Mouse (Mus musculus) lung, embryonic 14.5 days (tissue): Measurements from ENCODE around the gene Thrap3. TPM values are rescaled to one million over a fixed set of nuclear protein-coding genes. Genes with fewer than 3 reads are reported as not detected.

Experiments
- ATAC-seq: fragments of 200-750 bp; cut with Nextera tagmentation; 2 replicates; pipeline ENCODE4 v1.8.0; 2017; ENCODE audit warnings: mild to moderate bottlenecking, moderate TSS enrichment, moderate library complexity; ENCODE audit not compliant: insufficient read depth
- DNase-seq: peaks from one replicate; pipeline ENCODE4 v3.0.0-alpha.2; 2015
- H3K27ac ChIP-seq: fragments of 300-500 bp; sonication (generic); 2 replicates; pipeline ENCODE4 v1.5.1; 2014; ENCODE audit warnings: low read depth, mild to moderate bottlenecking, moderate library complexity
- H3K27me3 ChIP-seq: fragments of 300-500 bp; sonication (generic); 2 replicates; pipeline ENCODE4 v1.6.1; 2014; ENCODE audit warnings: low read length, control low read depth; ENCODE audit not compliant: insufficient read depth
- H3K36me3 ChIP-seq: fragments of 300-500 bp; sonication (generic); 2 replicates; pipeline ENCODE4 v1.6.1; 2014; ENCODE audit warnings: control low read depth; ENCODE audit not compliant: insufficient read depth
- H3K4me1 ChIP-seq: fragments of 300-500 bp; sonication (generic); 2 replicates; pipeline ENCODE4 v1.6.1; 2014; ENCODE audit warnings: antibody characterized with exemption, control low read depth; ENCODE audit not compliant: insufficient read depth
- H3K4me2 ChIP-seq: fragments of 300-500 bp; sonication (generic); 2 replicates; pipeline ENCODE4 v1.6.1; 2014; ENCODE audit warnings: mild to moderate bottlenecking
- H3K4me3 ChIP-seq: fragments of 300-500 bp; sonication (generic); 2 replicates; pipeline ENCODE4 v1.5.1; 2014; ENCODE audit warnings: low read depth, low read length
- H3K9ac ChIP-seq: fragments of 300-500 bp; sonication (generic); 2 replicates; pipeline ENCODE4 v1.6.1; 2014
- H3K9me3 ChIP-seq: fragments of 300-500 bp; sonication (generic); 2 replicates; pipeline ENCODE4 v1.6.1; 2016; ENCODE audit warnings: low read depth, low read length, control low read depth
- CTCF ChIP-seq: IDR thresholded peaks from 2 replicates; pipeline ENCODE4 v1.5.1; 2016; ENCODE audit warnings: antibody characterized with exemption, low read depth
- WGBS: fragments of 180-500 bp; shearing (Covaris S2); extraction: QIAGEN DNeasy Blood & Tissue Kit; methylation state at CpG from one replicate; pipeline ENCODE4 v1.1.7; 2014; 5-methylcytosine and 5-hydroxymethylcytosine counted together
- polyA plus RNA-seq: library from polyadenylated mRNA; unstranded; fragments of >200 nt; fragmentation: Nextera tagmentation; extraction: Ambion mirVana; gene quantifications from 2 replicates; pipeline ENCODE4 v1.2.1, GENCODE M21; 2014

Gene Thrap3
- polyA plus RNA-seq, 1 experiment from 2014 or later = 262 TPM

DNA sequence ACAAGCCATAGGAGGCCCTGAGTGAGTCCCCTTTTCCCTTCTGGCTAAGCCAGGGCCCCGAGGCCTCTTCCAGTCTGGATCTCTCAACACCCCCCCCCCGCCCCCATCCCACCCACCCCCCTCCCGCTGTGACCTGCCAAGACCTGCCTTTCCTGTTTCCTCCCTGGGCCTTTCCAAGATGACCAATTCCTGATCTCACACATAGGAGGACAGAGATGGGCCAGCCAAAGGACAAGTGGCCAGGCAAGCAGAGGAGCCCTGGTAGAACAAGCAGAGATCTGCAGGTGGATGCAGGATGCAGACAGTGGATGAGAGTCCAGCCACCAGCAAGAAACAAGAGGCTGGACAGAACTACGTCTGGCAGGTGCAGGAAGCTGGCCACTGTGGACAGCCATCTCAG is 57.2 kb downstream of the Thrap3 start:
- Histone ChIP-seq H3K4me2 (no peak overlapping the region), H3K9ac (no peak overlapping the region), H3K27me3 (no peaks in the 10 kb centered on the region), H3K36me3 (peaks cover 13% of the 10 kb centered on the region), H3K27ac (no peak overlapping the region), H3K9me3 (no peaks in the 10 kb centered on the region), H3K4me1 (peaks cover 6% of the 10 kb centered on the region), H3K4me3 (no peak overlapping the region)
- TF ChIP-seq CTCF = no peak
- DNase-seq = no peak
- 17% methylated on average over 4 of the region's 4 CpGs for whole genome bisulfite sequencing
- no peak for ATAC-seq

DNA sequence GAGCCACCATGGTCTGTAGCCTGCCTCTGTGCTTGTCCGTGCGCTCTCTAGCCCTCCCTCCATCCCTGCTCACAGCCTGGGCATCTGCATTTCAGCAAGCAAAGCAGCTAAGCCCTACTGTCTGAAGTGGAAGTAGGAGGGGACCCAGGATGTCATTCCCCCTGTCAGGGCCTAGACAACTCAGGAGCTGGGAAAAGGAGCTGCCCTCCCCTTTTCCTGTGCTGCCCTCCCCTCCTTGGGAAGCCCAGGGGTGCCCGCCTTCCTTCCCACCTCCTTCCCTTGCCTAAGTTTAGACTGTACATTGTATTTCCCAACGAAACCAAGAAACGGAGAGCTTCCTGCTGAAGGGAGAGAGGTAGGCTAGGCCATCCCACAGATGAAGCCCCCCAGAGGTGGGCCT is 61.5 kb downstream of the Thrap3 start:
- Histone ChIP-seq H3K36me3 (peaks cover 49% of the 10 kb centered on the region), H3K4me3 (no peak overlapping the region), H3K4me2 (no peak overlapping the region), H3K4me1 (no peaks in the 10 kb centered on the region), H3K27me3 (no peaks in the 10 kb centered on the region), H3K9ac (no peak overlapping the region; the same call in 1 of the 2 replicates), H3K27ac (no peak overlapping the region; the same call in 1 of the 2 replicates), H3K9me3 (no peaks in the 10 kb centered on the region)
- ATAC-seq (no peak), DNase-seq (no peak)
- no peak for TF ChIP-seq CTCF
- whole genome bisulfite sequencing = 76% methylated on average over 5 of the region's 5 CpGs

DNA sequence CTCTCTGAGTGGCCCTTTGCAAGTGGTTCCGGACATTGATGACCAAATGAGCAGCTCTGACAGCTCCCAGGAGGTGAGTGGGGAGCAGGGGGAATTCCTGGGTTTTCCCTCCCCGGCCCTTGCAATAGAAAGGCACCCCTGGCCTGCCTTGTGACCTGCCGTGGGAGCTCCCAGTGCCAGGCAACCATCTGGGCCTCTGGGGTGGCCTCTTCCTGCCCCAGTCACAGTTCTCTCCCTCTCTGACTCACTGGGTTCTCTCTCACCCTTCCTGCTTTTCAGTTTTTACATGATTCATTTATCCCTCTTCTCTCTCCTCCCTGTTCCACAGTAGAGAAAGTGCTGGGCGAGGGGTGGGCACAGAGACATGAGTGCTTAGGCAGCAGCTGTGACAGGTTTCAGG is 64.8 kb downstream of the Thrap3 start:
- Histone ChIP-seq H3K4me3 (no peak overlapping the region), H3K36me3 (peaks cover 68% of the 10 kb centered on the region), H3K27me3 (no peaks in the 10 kb centered on the region), H3K4me1 (peaks cover 8% of the 10 kb centered on the region), H3K9ac (no peak overlapping the region), H3K4me2 (no peak overlapping the region), H3K9me3 (no peaks in the 10 kb centered on the region), H3K27ac (no peak overlapping the region)
- DNase-seq (no peak), ATAC-seq (no peak)
- WGBS = 83% methylated on average over 4 of the region's 4 CpGs
- TF ChIP-seq CTCF = no peak

DNA sequence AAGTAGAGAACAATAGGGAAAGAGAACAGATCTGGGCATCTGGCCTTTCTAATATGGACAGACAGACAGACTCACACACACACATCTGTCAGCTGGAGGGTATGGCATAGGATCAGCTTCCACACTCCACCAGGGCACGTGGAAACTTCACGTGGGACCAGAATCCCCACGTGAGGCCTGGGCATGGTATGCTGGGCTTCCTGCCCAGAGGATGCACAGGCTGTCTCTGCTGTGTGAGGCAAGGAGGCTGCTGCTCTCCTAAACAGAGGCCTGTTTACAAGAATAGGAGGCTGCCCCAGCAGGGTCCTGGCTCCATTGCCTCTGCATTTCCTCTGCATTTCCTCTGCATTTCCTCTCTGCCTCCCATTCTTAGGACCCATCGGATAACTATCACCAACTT is 67.9 kb downstream of the Thrap3 start:
- Histone ChIP-seq H3K4me1 (peaks cover 39% of the 10 kb centered on the region), H3K27me3 (no peaks in the 10 kb centered on the region), H3K27ac (peak overlapping the region; percentile 16; the same call in 1 of the 2 replicates), H3K4me2 (no peak overlapping the region), H3K9ac (no peak overlapping the region; the same call in 1 of the 2 replicates), H3K9me3 (no peaks in the 10 kb centered on the region), H3K4me3 (no peak overlapping the region), H3K36me3 (peaks cover 57% of the 10 kb centered on the region)
- 67% methylated on average over 4 of the region's 4 CpGs for WGBS
- no peak for TF ChIP-seq CTCF
- no peak for DNase-seq
- no peak for ATAC-seq

DNA sequence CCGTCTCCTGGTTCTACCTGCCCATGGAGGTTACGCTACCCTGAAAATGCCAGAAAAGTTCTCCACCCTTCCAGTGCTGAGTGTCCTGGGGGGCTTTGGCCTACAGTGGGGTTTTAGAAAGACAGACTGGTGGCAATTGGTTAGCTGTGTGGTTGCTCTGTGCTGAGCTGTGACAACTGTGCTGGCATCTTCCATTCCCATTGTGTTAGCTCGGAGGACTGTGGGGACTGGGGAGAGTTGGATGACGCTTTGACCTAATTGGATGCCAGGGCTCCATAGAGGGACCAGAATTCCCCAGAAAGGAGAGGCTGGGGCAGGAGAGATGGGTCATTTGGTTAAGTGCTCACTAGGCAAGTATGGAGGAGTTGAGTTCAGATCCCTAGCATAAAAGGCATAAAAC is 68.3 kb downstream of the Thrap3 start:
- peaks cover 57% of the 10 kb centered on the region for H3K36me3 ChIP-seq
- no peak overlapping the region for H3K9ac ChIP-seq
- H3K27ac ChIP-seq = peak overlapping the region; percentile 16; the same call in 1 of the 2 replicates
- TF ChIP-seq CTCF = no peak
- ATAC-seq (no peak), DNase-seq (no peak)
- H3K9me3 ChIP-seq = no peaks in the 10 kb centered on the region
- WGBS = 86% methylated on average over 4 of the region's 4 CpGs
- peaks cover 42% of the 10 kb centered on the region for H3K4me1 ChIP-seq
- no peaks in the 10 kb centered on the region for H3K27me3 ChIP-seq
- H3K4me2 ChIP-seq = no peak overlapping the region
- no peak overlapping the region for H3K4me3 ChIP-seq

DNA sequence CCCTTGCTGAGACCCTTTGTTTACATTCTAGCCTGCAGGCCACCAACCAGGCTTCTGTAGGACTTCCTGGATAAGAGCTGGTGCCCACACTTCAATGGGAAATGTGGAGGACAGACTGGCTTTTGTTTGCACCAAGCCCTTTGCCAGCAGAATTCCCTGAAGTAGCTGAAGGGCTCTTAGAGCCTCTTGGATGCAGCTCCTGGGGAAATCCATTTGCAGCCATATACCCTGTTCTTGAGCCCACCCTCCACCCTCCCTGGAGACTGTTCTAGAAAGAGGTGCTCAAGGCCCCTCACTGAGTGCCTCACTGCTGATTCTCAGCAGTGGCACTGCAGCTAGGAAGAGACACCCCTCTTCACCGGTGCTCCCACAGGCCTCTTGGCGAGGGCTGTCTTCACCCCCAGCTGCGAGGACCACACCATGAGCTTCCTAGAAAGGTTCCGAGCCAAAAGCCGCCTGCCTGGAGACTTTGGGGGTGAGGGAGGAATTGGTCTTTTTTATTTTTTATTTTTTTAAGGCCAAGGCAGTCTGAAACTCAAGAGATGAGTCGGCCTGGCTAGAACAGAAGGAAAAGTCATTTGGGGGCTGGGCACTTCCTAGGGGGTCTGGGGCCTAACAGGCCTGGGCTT is 69.8 kb downstream of the Thrap3 start:
- Histone ChIP-seq H3K4me1 (peaks cover 42% of the 10 kb centered on the region), H3K9me3 (no peaks in the 10 kb centered on the region), H3K4me3 (no peak overlapping the region), H3K36me3 (peaks cover 50% of the 10 kb centered on the region), H3K9ac (0 out of 2 replicates have a peak overlapping the region, but pooled peaks have one; percentile 2), H3K27me3 (no peaks in the 10 kb centered on the region), H3K4me2 (no peak overlapping the region), H3K27ac (peak overlapping the region; percentile 95)
- WGBS = 23% methylated on average over 6 of the region's 6 CpGs
- TF ChIP-seq CTCF = no peak
- ATAC-seq (peak; percentile 24; the same call in 1 of the 2 replicates), DNase-seq (peak; percentile 69)

DNA sequence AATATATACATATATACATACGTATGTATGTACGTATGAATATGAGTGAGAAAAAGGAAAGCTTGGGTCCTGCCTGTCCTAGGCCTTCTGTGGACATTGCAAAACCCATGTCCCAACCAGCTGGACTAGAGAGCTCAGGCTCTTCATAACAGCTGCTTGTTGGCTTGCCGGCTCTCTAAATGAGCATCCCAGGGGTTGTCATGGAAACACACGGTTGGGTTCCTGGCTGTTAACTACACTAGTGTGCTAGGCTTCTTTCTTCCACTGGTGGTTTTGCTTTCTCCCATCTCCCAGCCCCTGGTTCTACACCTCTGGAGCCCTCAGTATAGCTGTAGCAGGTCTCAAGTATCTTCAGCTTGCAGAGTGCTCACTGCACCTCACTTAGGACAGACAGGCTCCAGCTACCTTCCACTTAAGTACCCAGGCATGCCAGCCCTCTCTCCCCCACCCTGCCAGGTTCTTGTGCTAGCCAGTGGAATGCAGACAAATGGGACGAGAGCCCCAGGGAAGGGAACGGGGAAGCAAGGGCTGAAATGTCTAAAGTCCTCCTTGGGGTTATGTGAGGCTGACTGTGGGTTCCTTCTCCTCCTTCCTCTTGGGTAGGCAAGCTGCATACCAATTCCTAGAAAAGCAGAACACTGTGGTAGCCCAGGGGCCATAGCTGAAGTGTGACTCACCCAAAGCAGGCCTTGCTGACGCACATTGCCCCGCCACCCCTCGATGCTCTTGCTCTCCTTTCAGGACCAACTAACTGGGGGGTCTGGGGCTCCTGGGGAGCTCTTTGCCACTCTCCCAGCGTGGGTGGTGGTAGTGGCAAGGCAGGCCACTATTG is 71.1 kb downstream of the Thrap3 start:
- H3K36me3 ChIP-seq = peaks cover 47% of the 10 kb centered on the region
- 34% methylated on average over 10 of the region's 10 CpGs for WGBS

More for the DNA sequence above, 71.1 kb downstream of the Thrap3 start:
- Histone ChIP-seq H3K27ac (peak overlapping the region; percentile 95), H3K4me3 (no peak overlapping the region), H3K4me1 (peaks cover 42% of the 10 kb centered on the region), H3K4me2 (peak overlapping the region; percentile 45), H3K9ac (peak overlapping the region; percentile 21; the same call in 1 of the 2 replicates), H3K27me3 (no peaks in the 10 kb centered on the region), H3K9me3 (no peaks in the 10 kb centered on the region)
- no peak for TF ChIP-seq CTCF
- DNase-seq (peak; percentile 82), ATAC-seq (peak; percentile 50)
